Mouse (Mus musculus) G1E (cell line): ENCODE results near the gene Arfgef3.

Experiments
- CTCF ChIP-seq: IDR thresholded peaks from 2 replicates; pipeline ENCODE4 v1.5.1; 2012; ENCODE audit warnings: low read depth, low read length, inconsistent platforms, mixed read lengths
- GATA1 ChIP-seq: IDR thresholded peaks from 2 replicates; pipeline ENCODE4 v1.6.1; 2012; ENCODE audit warnings: borderline replicate concordance, low read length, inconsistent platforms, mixed read lengths
- GATA2 ChIP-seq: IDR thresholded peaks from 2 replicates; pipeline ENCODE4 v1.6.1; 2012; ENCODE audit warnings: low read depth, low read length, inconsistent platforms, borderline replicate concordance
- POLR2AphosphoS5 ChIP-seq: IDR thresholded peaks from 2 replicates; pipeline ENCODE4 v1.6.1; 2012; ENCODE audit warnings: low read depth, low read length, inconsistent platforms; ENCODE audit not compliant: insufficient replicate concordance
- TAL1 ChIP-seq: conservative IDR thresholded peaks from 2 replicates; pipeline ENCODE4 v1.6.1; 2012; ENCODE audit warnings: low read depth, low read length, inconsistent platforms, mixed read lengths

- TF ChIP-seq CTCF (no peak), GATA1 (no peak), TAL1 (no peak), POLR2AphosphoS5 (no peak), GATA2 (no peak)
Observed at GRCm38 (mm10) chr10:18561445-18561844, 182.3 kb downstream of the Arfgef3 start.
